Mouse (Mus musculus) lung, postnatal 0 days (tissue): Measurements from ENCODE around the gene Nrsn1. TPM values are rescaled to one million over a fixed set of nuclear protein-coding genes. Genes with fewer than 3 reads are reported as not detected.

Experiments
- ATAC-seq: fragments of 200-750 bp; cut with Nextera tagmentation; 2 replicates; pipeline ENCODE4 v1.8.0; 2017; ENCODE audit warnings: moderate library complexity
- DNase-seq: peaks from one replicate; pipeline ENCODE4 v3.0.0-alpha.2; 2016; ENCODE audit warnings: low spot score
- H3K27ac ChIP-seq: fragments of 300-500 bp; sonication (generic); 2 replicates; pipeline ENCODE4 v1.5.1; 2014; ENCODE audit warnings: antibody characterized with exemption, mild to moderate bottlenecking, low read length, mixed read lengths
- H3K27me3 ChIP-seq: fragments of 300-500 bp; sonication (generic); replicated peaks from 2 replicates; pipeline ENCODE4 v1.6.1; 2014; ENCODE audit warnings: low read length, mixed read lengths; ENCODE audit not compliant: insufficient read depth
- H3K36me3 ChIP-seq: fragments of 300-500 bp; sonication (generic); 2 replicates; pipeline ENCODE4 v1.6.1; 2014; ENCODE audit warnings: low read length, mixed read lengths; ENCODE audit not compliant: insufficient read depth
- H3K4me1 ChIP-seq: fragments of 300-500 bp; sonication (generic); 2 replicates; pipeline ENCODE4 v1.6.1; 2014; ENCODE audit warnings: antibody characterized with exemption, low read depth, low read length, mixed read lengths; ENCODE audit not compliant: insufficient read depth
- H3K4me2 ChIP-seq: fragments of 300-500 bp; sonication (generic); replicated peaks from 2 replicates; pipeline ENCODE4 v1.6.1; 2014; ENCODE audit warnings: low read depth, mild to moderate bottlenecking, low read length, moderate library complexity, mixed read lengths
- H3K4me3 ChIP-seq: fragments of 300-500 bp; sonication (generic); 2 replicates; pipeline ENCODE4 v1.5.1; 2014; ENCODE audit warnings: low read depth, low read length
- H3K9ac ChIP-seq: fragments of 300-500 bp; sonication (generic); replicated peaks from 2 replicates; pipeline ENCODE4 v1.6.1; 2014; ENCODE audit warnings: low read depth, mild to moderate bottlenecking
- H3K9me3 ChIP-seq: fragments of 300-500 bp; sonication (generic); 2 replicates; pipeline ENCODE4 v1.6.1; 2016; ENCODE audit warnings: low read length, mixed read lengths
- CTCF ChIP-seq: IDR thresholded peaks from 2 replicates; pipeline ENCODE4 v1.5.1; 2016; ENCODE audit warnings: antibody characterized with exemption, mild to moderate bottlenecking
- EP300 ChIP-seq: IDR thresholded peaks from 2 replicates; pipeline ENCODE4 v1.6.1; 2016; ENCODE audit warnings: antibody characterized with exemption, mild to moderate bottlenecking, control low read depth
- WGBS: fragments of 180-500 bp; shearing (Covaris S2); extraction: QIAGEN DNeasy Blood & Tissue Kit; methylation state at CpG from one replicate; pipeline ENCODE4 v1.1.7; 2014; 5-methylcytosine and 5-hydroxymethylcytosine counted together
- polyA plus RNA-seq: library from polyadenylated mRNA; unstranded; fragments of >200 nt; fragmentation: Nextera tagmentation; extraction: Ambion mirVana; gene quantifications from 2 replicates; pipeline ENCODE4 v1.2.1, GENCODE M21; 2015

Gene Nrsn1
- polyA plus RNA-seq, 1 experiment from 2014 or later = 0.17 TPM

- H3K27me3 ChIP-seq = no peaks in the 10 kb centered on the region
- WGBS = 48% methylated on average over 5 of the region's 5 CpGs
- ATAC-seq = no peak
- H3K9ac ChIP-seq = no peak overlapping the region
- no peak overlapping the region for H3K4me2 ChIP-seq
- no peaks in the 10 kb centered on the region for H3K9me3 ChIP-seq
- H3K27ac ChIP-seq = no peak overlapping the region
- no peak for DNase-seq
- no peak overlapping the region for H3K4me3 ChIP-seq
- H3K36me3 ChIP-seq = no peaks in the 10 kb centered on the region
- TF ChIP-seq CTCF (no peak), EP300 (no peak)
- no peaks in the 10 kb centered on the region for H3K4me1 ChIP-seq
Measured at GRCm38 (mm10) chr13:25220186-25220787, 50.0 kb downstream of the Nrsn1 start.

- H3K4me3 ChIP-seq = no peak overlapping the region
- no peak for TF ChIP-seq EP300
- no peak for TF ChIP-seq CTCF
- 88% methylated on average over 1 of the region's 1 CpGs for WGBS
- no peaks in the 10 kb centered on the region for H3K36me3 ChIP-seq
- H3K4me1 ChIP-seq = no peaks in the 10 kb centered on the region
- H3K27me3 ChIP-seq = no peaks in the 10 kb centered on the region
- H3K4me2 ChIP-seq = no peak overlapping the region
- ATAC-seq (no peak), DNase-seq (no peak)
- no peak overlapping the region for H3K9ac ChIP-seq
- no peak overlapping the region for H3K27ac ChIP-seq
- H3K9me3 ChIP-seq = no peaks in the 10 kb centered on the region
Measured at GRCm38 (mm10) chr13:25218394-25218793, 51.9 kb downstream of the Nrsn1 start.

GRCm38 (mm10) chr13:25206950-25207349 lies 63.4 kb downstream of the Nrsn1 start:
- TF ChIP-seq EP300 (no peak), CTCF (no peak)
- no peaks in the 10 kb centered on the region for H3K9me3 ChIP-seq
- H3K36me3 ChIP-seq = no peaks in the 10 kb centered on the region
- no peaks in the 10 kb centered on the region for H3K4me1 ChIP-seq
- no peak overlapping the region for H3K27ac ChIP-seq
- no peak overlapping the region for H3K4me3 ChIP-seq
- 76% methylated on average over 5 of the region's 5 CpGs for WGBS
- H3K4me2 ChIP-seq = no peak overlapping the region
- ATAC-seq (no peak), DNase-seq (no peak)
- no peak overlapping the region for H3K9ac ChIP-seq
- no peaks in the 10 kb centered on the region for H3K27me3 ChIP-seq

Other genes with a start within 250 kb of the Nrsn1 start
- gene Dcdc2a, start 214.5 kb downstream of the Nrsn1 start, polyA plus RNA-seq = 2.1 and 2.9 TPM in 2 replicates